Mouse (Mus musculus): Measurements from ENCODE around the gene Trpm8. TPM values are rescaled to one million over a fixed set of nuclear protein-coding genes. Genes with fewer than 3 reads are reported as not detected.

The Trpm8 gene
- polyA plus RNA-seq, 1 experiment from 2014 or later = not detected

GRCm38 (mm10) chr1:88267489-88267888 lies 10.0 kb upstream of the Trpm8 start:
- Histone ChIP-seq H3K27me3 (replicated peaks) (no peaks in the 10 kb centered on the region), H3K27ac (ENCODE audit: poor library complexity, severe bottlenecking) (no peak overlapping the region), H3K9me3 (replicated peaks) (no peaks in the 10 kb centered on the region), H3K4me2 (no peak overlapping the region), H3K4me3 (no peak overlapping the region), H3K36me3 (peaks cover 91% of the 10 kb centered on the region), H3K4me1 (replicated peaks) (peaks cover 17% of the 10 kb centered on the region), H3K9ac (no peak overlapping the region)
- ATAC-seq (ENCODE audit: insufficient number of reproducible peaks, low FRiP score) = no peak
- 91% methylated on average over 6 of the region's 6 CpGs for WGBS

- H3K9me3 ChIP-seq (replicated peaks) = no peaks in the 10 kb centered on the region
- peaks cover 11% of the 10 kb centered on the region; the same call in 1 of the 2 replicates for H3K4me1 ChIP-seq (replicated peaks)
- ATAC-seq (ENCODE audit: insufficient number of reproducible peaks, low FRiP score) = no peak
- WGBS = 85% methylated on average over 6 of the region's 6 CpGs
- no peak overlapping the region for H3K4me2 ChIP-seq
- no peak overlapping the region for H3K9ac ChIP-seq
- peaks cover 91% of the 10 kb centered on the region for H3K36me3 ChIP-seq
- H3K27ac ChIP-seq (ENCODE audit: poor library complexity, severe bottlenecking) = no peak overlapping the region
- H3K27me3 ChIP-seq (replicated peaks) = no peaks in the 10 kb centered on the region
- no peak overlapping the region for H3K4me3 ChIP-seq
These were observed 9.4 kb upstream of the Trpm8 start for GRCm38 (mm10) chr1:88268070-88268469.

- Histone ChIP-seq H3K36me3 (peaks cover 90% of the 10 kb centered on the region), H3K4me1 (replicated peaks) (peaks cover 9% of the 10 kb centered on the region; the same call in 1 of the 2 replicates), H3K27ac (ENCODE audit: poor library complexity, severe bottlenecking) (no peak overlapping the region), H3K4me2 (no peak overlapping the region), H3K4me3 (no peak overlapping the region), H3K9ac (no peak overlapping the region), H3K9me3 (replicated peaks) (no peaks in the 10 kb centered on the region), H3K27me3 (replicated peaks) (no peaks in the 10 kb centered on the region)
- 87% methylated on average over 12 of the region's 12 CpGs for WGBS
- ATAC-seq (ENCODE audit: insufficient number of reproducible peaks, low FRiP score) = no peak
These were observed 7.7 kb upstream of the Trpm8 start for GRCm38 (mm10) chr1:88269539-88270309.

DNA sequence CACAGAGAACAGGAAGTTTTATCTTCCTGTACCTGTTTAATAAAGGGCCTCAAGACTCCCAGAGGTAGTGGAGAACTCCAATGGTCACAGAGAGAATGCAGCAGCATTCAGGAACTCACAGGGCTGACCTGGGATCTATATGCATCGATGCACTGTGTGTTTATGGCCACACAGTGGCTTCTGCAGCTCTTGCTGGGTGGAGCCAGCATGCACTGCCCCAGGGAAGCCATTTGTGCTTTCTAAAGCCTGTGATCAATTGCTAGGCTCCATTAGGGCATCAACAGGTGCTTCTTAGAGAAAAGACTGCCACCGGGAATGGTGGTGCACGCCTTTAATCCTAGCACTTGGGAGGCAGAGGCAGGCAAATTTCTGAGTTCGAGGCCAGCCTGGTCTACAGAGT lies 4.6 kb upstream of the Trpm8 start:
- no peaks in the 10 kb centered on the region for H3K27me3 ChIP-seq (replicated peaks)
- 66% methylated on average over 4 of the region's 4 CpGs for WGBS

DNA sequence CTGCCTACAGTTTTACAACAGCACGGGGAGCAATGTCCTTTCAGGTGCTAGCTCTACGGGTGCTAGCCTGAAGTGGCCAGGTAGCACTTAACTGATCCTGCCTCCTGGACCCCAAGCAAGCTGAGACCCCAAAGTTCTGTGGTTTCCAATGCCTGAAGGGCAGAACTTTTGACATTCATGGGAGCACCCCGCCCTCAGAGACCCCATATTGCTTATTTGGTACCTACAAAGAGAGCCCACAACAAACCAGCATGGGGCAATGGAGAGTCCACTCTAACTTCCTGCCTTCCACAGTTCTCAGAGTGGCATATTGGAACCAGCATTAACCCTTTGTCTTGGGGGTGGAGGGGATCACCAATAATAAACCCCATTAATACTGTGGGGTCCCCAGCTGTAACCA lies 4.1 kb upstream of the Trpm8 start:
- Histone ChIP-seq H3K27me3 (replicated peaks) (no peaks in the 10 kb centered on the region), H3K9ac (no peak overlapping the region), H3K36me3 (peaks cover 64% of the 10 kb centered on the region), H3K4me3 (no peak overlapping the region), H3K4me2 (no peak overlapping the region), H3K9me3 (replicated peaks) (no peaks in the 10 kb centered on the region), H3K4me1 (replicated peaks) (peaks cover 23% of the 10 kb centered on the region), H3K27ac (ENCODE audit: poor library complexity, severe bottlenecking) (no peak overlapping the region)
- no peak for ATAC-seq (ENCODE audit: insufficient number of reproducible peaks, low FRiP score)
- WGBS = 93% methylated on average over 3 of the region's 3 CpGs

More for the DNA sequence above, 4.6 kb upstream of the Trpm8 start:
- H3K4me3 ChIP-seq = no peak overlapping the region
- H3K9ac ChIP-seq = no peak overlapping the region
- H3K27ac ChIP-seq (ENCODE audit: poor library complexity, severe bottlenecking) = no peak overlapping the region
- H3K9me3 ChIP-seq (replicated peaks) = no peaks in the 10 kb centered on the region
- H3K4me2 ChIP-seq = no peak overlapping the region
- no peak for ATAC-seq (ENCODE audit: insufficient number of reproducible peaks, low FRiP score)
- peaks cover 23% of the 10 kb centered on the region for H3K4me1 ChIP-seq (replicated peaks)
- H3K36me3 ChIP-seq = peaks cover 69% of the 10 kb centered on the region

DNA sequence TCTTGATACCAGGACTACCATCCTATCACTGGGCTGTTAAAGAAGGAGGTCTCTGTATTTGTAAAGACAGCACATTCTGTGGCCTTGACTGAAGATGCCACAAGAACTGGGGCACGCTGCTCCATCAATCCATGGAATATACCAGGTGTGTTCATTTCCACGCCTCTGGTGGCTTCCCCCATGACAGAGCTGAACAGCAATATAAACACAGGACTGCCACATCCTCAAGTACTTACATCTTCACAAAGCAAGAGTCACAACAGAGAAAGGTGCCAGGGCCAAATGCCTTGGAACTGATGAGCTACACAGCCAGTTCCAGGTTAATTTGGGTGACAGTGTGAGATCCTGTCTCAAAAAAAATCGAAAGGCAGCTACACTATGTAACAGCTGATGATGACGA lies 3.6 kb upstream of the Trpm8 start:
- Histone ChIP-seq H3K9ac (no peak overlapping the region), H3K36me3 (peaks cover 59% of the 10 kb centered on the region), H3K27me3 (replicated peaks) (no peaks in the 10 kb centered on the region), H3K4me3 (no peak overlapping the region), H3K4me2 (no peak overlapping the region), H3K9me3 (replicated peaks) (no peaks in the 10 kb centered on the region), H3K27ac (ENCODE audit: poor library complexity, severe bottlenecking) (no peak overlapping the region), H3K4me1 (replicated peaks) (peaks cover 23% of the 10 kb centered on the region)
- 83% methylated on average over 4 of the region's 4 CpGs for WGBS
- no peak for ATAC-seq (ENCODE audit: insufficient number of reproducible peaks, low FRiP score)

GRCm38 (mm10) chr1:88274371-88275077 lies 2.9 kb upstream of the Trpm8 start:
- Histone ChIP-seq H3K4me2 (no peak overlapping the region), H3K4me1 (replicated peaks) (peaks cover 23% of the 10 kb centered on the region), H3K27ac (ENCODE audit: poor library complexity, severe bottlenecking) (no peak overlapping the region), H3K9me3 (replicated peaks) (no peaks in the 10 kb centered on the region), H3K4me3 (no peak overlapping the region), H3K36me3 (peaks cover 52% of the 10 kb centered on the region), H3K9ac (no peak overlapping the region; the same call in 1 of the 2 replicates), H3K27me3 (replicated peaks) (no peaks in the 10 kb centered on the region)
- no peak for ATAC-seq (ENCODE audit: insufficient number of reproducible peaks, low FRiP score)
- WGBS = 74% methylated on average over 11 of the region's 11 CpGs

DNA sequence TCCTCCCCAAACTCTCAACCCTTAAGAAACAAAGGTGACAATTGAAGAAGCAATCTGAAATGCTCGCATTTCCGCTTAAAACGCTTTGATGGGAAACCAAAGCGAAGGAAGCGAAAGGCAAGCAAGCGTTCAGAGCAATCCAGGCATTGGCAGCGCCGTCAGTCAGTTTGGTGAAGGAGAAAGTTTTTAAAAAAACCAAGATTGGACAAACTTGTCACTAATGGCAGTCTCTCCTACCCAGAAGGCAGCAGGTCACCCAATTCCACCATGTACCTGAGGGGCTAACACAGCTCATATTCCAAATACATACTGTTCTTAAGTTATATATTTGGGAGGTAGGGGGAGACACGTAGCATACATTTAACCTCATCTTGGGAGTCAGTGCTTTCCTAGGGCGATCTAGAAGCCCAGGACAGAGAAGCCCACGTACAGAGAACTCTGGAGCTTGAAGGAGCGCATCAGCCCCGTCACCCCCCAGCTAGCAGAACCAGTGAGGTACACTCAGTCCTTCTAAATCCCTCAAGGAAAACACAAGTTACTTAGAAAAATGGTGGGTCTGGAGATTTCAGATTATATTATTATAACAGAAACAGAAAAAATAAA lies 2.3 kb upstream of the Trpm8 start:
- Histone ChIP-seq H3K9me3 (replicated peaks) (no peaks in the 10 kb centered on the region), H3K4me3 (no peak overlapping the region), H3K4me1 (replicated peaks) (peaks cover 23% of the 10 kb centered on the region), H3K9ac (no peak overlapping the region), H3K36me3 (peaks cover 45% of the 10 kb centered on the region), H3K27ac (ENCODE audit: poor library complexity, severe bottlenecking) (no peak overlapping the region), H3K27me3 (replicated peaks) (no peaks in the 10 kb centered on the region), H3K4me2 (peak overlapping the region; percentile 63)
- no peak for ATAC-seq (ENCODE audit: insufficient number of reproducible peaks, low FRiP score)
- WGBS = 69% methylated on average over 13 of the region's 13 CpGs

GRCm38 (mm10) chr1:88275698-88276523 lies 1.6 kb upstream of the Trpm8 start:
- Histone ChIP-seq H3K4me3 (peak overlapping the region; percentile 54), H3K27me3 (replicated peaks) (no peaks in the 10 kb centered on the region), H3K9ac (peak overlapping the region; percentile 80), H3K27ac (ENCODE audit: poor library complexity, severe bottlenecking) (no peak overlapping the region), H3K4me2 (peak overlapping the region; percentile 63), H3K4me1 (replicated peaks) (peaks cover 23% of the 10 kb centered on the region), H3K36me3 (peaks cover 45% of the 10 kb centered on the region), H3K9me3 (replicated peaks) (no peaks in the 10 kb centered on the region)
- 65% methylated on average over 13 of the region's 13 CpGs for WGBS
- ATAC-seq (ENCODE audit: insufficient number of reproducible peaks, low FRiP score) = no peak

- no peaks in the 10 kb centered on the region for H3K27me3 ChIP-seq (replicated peaks)
- H3K36me3 ChIP-seq = peaks cover 40% of the 10 kb centered on the region
- H3K4me3 ChIP-seq = peak overlapping the region; percentile 54
- peak overlapping the region; percentile 83 for H3K27ac ChIP-seq (ENCODE audit: poor library complexity, severe bottlenecking)
- 27% methylated on average over 10 of the region's 10 CpGs for WGBS
- peaks cover 23% of the 10 kb centered on the region for H3K4me1 ChIP-seq (replicated peaks)
- peak overlapping the region; percentile 80 for H3K9ac ChIP-seq
- peak overlapping the region; percentile 63 for H3K4me2 ChIP-seq
- H3K9me3 ChIP-seq (replicated peaks) = no peaks in the 10 kb centered on the region
- peak; percentile 30 for ATAC-seq (ENCODE audit: insufficient number of reproducible peaks, low FRiP score)
These were observed 850 bp upstream of the Trpm8 start for GRCm38 (mm10) chr1:88276524-88277097.
